Comparison of ENCODE assay signal across 16 mouse cellular contexts in genomic region chr11:119146140-119146539, GRCm38 (mm10).
DNase-seq lines count a peak whose midpoint lies in the region.
"Had no signal": no experiment of that assay in that cellular context is flagged by ENCODE, and none has a peak within 500 bp of the region (broad histone marks: within the 10 kb centered on the region; RNA-seq: fewer than 3 reads in every experiment).

No protein-coding gene starts in this region.

- peaks cover 40% of the 10 kb centered on the region for H3K36me3 ChIP-seq in limb, embryonic 10.5 days

- peak; percentile 53 to 56 for DNase-seq in kidney, postnatal 4 days
- no peak for DNase-seq in kidney, postnatal 10 days
- DNase-seq in ES-CJ7 (ENCODE audit: low read depth, low spot score) = peak; percentile 80
- DNase-seq in adrenal gland, postnatal 10 days = peak; percentile 76
- no peak for DNase-seq in limb, embryonic 10.5 days (ENCODE audit: low spot score)
- no peak for DNase-seq in spleen, postnatal 4 days (ENCODE audit: low spot score in 2 of 2)
- no peak for DNase-seq in T-cell, adult 2 months (ENCODE audit: low spot score)
- DNase-seq in layer of hippocampus, adult 9-10 months (ENCODE audit: low spot score) = no peak
- DNase-seq: cerebellum, postnatal 14 days; heart, adult 11 months; heart, postnatal 10 days; layer of hippocampus, postnatal 36 days; midbrain, embryonic 14.5 days had no signal

- H3K27ac ChIP-seq in limb, embryonic 10.5 days = peak overlapping the region; percentile 27; the same call in 1 of the 2 replicates
- H3K27ac ChIP-seq: kidney, postnatal 0 days; limb, embryonic 12.5 days; neural tube, embryonic 12.5 days had no signal

- peaks cover 28% of the 10 kb centered on the region for H3K27me3 ChIP-seq in limb, embryonic 10.5 days (ENCODE audit: low read depth, poor library complexity, severe bottlenecking)
- H3K27me3 ChIP-seq: limb, embryonic 12.5 days; neural tube, embryonic 12.5 days had no signal

- H3K4me3 ChIP-seq in limb, embryonic 10.5 days = no peak overlapping the region
- H3K4me3 ChIP-seq: limb, embryonic 12.5 days; neural tube, embryonic 12.5 days had no signal

- 21% methylated on average over 12 of the region's 12 CpGs for WGBS in limb, embryonic 10.5 days

- peaks cover 66% of the 10 kb centered on the region for H3K4me1 ChIP-seq in limb, embryonic 10.5 days

- no peaks in the 10 kb centered on the region for H3K9me3 ChIP-seq in limb, embryonic 10.5 days (replicated peaks)
- H3K9me3 ChIP-seq: limb, embryonic 12.5 days; neural tube, embryonic 12.5 days had no signal

Comparison
In these comparisons a context has a peak if more than half of its experiments do, and no peak if none do; other contexts are left out.
1. DNase-seq: peak in kidney, postnatal 4 days (2 of 2), ES-CJ7 (single experiment) and adrenal gland, postnatal 10 days (single experiment); none in kidney, postnatal 10 days (single experiment), limb, embryonic 10.5 days (single experiment), spleen, postnatal 4 days (0 of 2), T-cell, adult 2 months (single experiment) and layer of hippocampus, adult 9-10 months (single experiment).